Mouse (Mus musculus) cerebellum, postnatal 36 days (tissue): ENCODE measurements around the gene Daam1.
A peak's percentile ranks its signal among the peaks of the same experiment; 100 is the strongest.

Source experiments
- DNase-seq, 2 experiments: peaks; one replicate each; pipeline ENCODE4 v3.0.0; 2021 to 2022; ENCODE audit warnings: mixed read lengths in 2 of 2

Daam1 gene

DNA sequence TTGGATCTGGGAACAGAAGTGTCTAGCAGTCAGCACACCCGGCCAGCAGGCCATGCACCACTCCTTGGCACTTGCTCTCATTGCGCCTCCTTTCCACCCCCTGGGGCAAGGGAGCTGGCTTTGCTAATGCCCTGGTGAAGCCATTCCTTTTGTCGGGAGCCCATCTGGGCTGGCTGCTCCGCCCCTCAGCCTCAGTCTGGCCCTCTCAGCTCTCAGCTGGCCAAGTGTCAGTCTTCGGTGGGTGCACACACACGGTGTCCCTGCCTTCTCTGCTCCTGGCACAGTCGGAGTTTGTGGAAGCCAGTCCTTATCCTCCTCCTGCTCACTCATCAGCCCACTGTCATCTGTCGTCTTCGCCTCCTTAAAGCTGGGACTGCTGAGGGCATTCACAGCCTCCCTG lies 142.7 kb downstream of the Daam1 start:
- DNase-seq = peak; percentile 15 to 20

DNA sequence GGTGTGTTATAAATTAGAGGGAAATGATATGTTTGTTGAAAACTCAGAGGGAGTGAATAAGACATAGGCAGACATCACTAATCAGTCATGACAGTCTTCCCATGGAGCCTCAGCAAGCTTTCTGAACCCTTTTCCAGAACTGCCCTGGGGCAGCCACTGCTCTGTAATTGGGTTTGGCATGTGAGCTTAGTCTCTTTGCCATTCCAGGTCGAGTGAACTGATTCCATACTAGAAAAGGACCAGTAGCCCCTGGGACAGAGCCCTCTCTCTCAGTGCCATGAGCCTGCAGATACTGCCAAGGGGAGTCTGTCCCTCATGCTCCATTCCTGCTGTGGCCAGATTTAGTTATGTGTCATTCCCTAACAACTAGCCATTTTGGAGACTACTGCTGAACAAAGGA lies 144.7 kb downstream of the Daam1 start:
- no peak for DNase-seq

DNA sequence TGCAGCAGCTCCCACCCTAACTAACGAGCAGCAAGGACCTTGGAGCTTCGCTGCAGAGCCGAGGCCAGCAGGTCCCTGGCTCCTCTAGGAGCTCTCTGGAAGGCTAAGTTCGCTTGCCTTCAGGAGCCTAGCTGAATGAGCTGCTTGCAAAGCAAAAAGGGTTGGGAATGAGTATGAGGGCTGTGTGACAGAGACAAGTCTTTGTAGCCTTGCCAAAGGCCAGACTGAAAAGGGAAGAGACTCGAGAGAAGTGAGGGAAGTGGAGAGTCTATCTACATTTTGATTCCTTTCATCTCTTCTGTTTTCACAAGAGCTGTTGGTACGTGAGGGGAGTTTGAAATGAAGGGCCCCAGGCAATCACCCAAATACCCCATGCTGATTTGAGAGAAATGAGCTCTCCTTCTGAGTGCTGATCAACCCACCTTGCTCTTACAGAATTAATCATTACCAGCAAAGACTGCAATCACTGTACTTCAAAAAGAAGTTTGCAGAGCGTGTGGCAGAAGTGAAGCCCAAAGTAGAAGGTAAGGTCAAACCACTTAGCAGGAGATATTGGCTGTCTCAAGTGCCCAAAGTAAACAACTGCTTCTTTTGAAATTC lies 145.6 kb downstream of the Daam1 start:
- DNase-seq = no peak

DNA sequence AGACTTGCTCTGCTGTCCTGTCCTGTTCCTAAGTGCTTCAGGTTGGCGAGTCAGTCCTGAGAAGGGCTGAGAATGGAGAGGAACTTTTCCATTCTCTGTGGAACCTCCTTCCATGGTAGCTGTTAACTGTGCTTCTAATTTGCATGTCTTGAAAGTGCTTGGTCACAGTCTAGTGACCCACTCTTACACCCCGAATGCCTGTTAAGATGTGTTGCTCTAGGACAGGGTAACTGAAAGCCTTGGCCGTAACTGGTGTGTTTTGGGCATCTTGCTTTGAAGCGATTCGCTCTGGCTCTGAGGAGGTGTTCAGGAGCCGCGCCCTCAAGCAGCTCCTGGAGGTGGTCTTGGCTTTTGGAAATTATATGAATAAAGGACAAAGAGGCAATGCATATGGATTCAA lies 146.5 kb downstream of the Daam1 start:
- DNase-seq = no peak

DNA sequence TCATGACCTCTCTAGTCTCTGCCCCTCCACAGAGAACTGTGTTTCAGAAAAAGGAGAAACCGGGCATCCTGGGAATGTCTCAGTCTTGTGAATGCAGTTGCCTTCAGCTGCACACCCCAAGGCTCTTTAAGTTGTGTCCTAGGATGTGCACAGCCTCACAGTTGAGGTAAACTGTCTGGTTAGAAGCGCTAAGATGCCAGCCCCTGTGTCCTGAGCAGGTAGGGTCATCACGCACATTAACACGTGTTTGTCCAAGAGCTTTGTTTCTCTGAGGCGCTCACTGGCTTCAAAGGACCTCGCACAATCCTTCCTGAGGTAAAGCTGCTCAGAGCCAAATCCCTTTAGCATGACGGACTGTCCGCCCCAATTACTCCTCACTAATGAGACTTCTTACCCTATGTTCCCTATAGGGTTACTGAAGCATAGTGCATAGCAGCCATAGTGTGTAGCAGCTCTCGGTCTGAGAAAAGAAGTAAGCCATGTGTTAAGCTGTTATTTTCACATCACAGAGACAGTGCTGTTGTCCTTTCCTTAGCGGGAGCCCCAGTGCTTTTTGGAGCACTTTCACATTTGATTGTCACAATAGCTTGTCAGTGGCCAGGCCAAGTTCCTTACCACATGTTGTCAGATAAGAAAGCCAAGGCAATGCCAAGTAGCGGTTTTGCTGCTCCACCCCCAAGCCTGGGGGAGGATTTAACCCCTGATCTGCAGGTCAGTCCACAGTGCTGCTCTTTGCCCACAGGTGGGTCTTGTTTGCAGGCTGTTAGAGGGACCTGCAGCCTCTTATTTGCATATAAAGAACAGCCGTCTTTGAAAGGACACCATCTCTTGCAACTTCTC lies 147.9 kb downstream of the Daam1 start:
- DNase-seq = no peak

DNA sequence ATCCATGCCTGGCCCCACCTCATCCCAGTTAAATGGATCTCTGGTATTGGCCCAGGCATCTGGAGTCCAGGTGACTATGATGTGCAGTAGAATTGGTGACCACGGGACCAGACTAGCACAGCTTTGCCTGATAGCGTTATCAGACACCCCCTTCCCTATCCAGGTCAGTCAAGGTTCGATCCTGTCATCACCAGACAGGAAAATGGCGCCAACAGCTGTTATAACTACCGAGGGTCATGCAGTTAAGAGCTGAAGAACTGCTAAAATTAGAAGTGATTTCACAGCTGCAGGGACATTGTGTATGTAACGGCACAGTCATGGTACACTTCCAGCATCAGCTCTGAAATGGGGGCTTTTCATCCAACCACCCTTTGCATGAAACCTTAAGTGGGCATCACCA lies 149.3 kb downstream of the Daam1 start:
- DNase-seq = no peak

DNA sequence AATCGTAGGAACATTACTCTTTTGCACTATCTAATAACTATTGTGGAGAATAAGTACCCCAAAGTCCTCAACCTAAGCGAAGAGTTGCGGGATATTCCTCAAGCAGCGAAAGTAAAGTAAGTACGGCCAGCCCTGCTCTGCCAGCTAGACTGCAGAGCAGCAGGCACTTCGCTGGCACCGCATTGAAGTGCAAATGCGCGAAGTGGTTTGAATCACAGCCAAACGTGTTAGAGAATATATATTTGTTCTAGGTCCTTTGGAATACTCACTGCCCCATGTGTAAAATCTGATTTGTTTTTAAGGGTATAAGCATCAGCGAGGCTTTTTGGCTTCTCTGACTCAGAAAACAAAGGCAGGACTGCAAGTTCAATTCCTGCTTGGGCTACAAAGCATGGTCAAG lies 149.9 kb downstream of the Daam1 start:
- DNase-seq = no peak

DNA sequence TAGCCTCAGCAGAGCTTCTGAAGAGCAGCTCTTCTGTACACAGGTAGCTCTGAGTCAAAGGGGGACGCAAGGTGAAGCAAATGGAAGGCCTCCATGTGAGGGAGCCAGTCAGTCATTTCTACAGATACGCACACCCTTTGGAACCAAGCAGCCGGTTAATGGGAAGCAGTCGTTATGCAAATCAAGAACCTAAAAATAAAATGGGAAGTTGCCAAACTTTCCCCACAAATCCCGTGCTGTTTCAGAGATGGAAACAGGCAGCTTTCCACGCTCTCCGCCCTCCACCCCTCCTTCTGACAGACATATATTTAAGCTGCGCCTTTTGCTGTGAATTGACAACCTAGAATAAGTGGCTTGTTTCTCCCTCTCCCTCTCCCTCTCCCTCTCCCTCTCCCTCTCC lies 150.4 kb downstream of the Daam1 start:
- no peak for DNase-seq

DNA sequence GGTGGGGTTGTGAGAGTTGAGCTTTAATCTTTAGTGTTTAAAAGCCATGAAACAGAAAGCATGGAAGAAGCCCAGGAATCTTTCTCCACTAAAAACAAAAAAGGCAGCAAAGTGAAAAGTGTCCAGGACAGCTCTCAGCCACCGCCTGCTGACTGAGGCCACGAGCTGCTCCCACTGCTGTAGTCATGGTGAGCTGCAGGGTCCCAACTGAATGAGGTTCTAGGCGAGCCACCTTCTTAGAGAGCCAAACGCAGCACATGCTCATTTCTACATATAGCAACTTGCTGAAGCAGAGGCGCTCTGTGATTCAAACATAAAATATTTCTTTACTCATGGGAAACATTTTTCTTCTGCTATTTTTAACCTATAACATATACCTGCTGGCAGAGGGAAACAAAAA lies 150.9 kb downstream of the Daam1 start:
- DNase-seq = no peak

DNA sequence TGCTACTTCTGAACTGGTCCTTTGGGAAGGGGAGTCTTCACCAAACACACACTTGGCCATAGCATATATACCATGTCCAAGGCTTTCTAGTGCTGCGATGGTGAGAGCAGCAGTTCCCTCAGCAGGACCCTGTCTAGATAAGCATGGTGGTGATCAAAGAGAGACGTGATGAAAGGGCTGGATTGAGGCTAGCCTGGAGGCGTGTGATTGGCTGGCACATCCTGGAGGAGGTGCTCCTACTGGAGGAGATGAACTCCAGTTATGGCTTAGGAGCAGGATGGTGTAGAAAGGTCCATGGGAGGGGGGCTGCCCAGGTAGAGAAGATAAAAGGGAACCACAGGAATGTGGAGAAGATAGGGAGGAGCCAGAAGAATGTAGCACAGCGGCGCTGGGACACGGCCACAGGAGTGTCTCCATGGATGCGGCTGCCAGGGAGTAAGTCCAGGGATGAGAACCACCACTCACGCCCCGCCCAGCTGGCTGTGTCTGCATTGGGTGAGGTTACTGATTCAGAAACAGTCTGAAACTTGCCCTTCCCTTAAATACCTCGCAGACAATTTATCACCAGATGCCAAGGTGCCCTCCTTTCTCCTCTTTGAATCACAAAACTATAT lies 152.3 kb downstream of the Daam1 start:
- no peak for DNase-seq

DNA sequence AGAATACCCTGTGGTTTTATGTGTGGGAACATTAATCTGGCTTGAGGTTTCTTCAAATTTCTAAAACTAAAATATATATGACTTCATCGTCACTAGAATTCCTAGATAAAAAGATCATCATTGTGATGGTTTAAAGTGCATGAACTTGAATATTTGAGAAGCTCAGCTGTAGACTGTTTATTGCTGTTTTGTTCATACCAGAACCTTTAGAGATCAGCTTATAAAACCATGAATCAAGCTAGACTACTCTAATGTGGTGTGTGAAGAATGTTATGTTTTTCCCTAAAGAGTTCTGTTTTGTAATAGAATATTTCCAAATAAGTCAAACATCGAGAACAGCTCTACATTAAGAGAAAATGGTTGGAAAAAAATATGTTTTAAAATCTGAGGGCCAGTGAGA lies 156.3 kb downstream of the Daam1 start:
- DNase-seq = no peak

DNA sequence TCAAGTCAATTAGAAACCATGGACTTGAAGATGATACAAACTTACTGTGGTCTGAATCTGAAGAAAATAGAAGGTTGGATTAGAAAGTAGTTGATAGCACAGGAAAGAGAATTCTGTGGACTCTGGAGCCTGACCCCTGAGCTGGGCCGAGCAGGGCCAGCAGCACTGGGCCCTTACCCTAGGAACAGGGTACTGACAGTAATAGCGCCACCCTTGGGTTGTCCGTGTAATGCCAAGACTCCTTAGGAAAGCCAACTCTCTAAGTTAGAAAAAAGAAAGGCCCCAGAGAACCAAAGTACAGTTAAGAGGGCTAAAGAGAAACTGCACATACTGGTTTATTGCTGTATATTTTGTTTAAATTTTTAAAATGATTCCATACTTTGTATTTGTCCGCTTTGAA lies 157.0 kb downstream of the Daam1 start:
- no peak for DNase-seq

DNA sequence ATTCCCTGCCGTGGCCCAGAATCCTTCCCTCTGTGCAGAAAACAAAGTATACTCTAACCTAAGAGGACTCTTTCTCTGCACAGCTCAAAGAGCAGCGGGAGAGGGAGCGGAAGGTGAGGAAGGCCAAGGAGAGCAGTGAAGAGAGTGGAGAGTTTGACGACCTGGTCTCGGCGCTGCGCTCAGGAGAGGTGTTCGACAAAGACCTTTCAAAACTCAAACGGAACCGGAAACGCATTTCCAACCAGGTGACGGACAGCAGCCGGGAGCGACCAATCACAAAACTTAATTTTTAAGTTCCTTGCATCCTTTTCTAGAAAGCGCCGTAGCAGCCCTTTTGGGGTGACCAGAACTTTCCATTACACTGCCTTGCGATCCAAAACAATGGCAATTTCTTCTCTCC lies 158.7 kb downstream of the Daam1 start:
- DNase-seq = no peak

DNA sequence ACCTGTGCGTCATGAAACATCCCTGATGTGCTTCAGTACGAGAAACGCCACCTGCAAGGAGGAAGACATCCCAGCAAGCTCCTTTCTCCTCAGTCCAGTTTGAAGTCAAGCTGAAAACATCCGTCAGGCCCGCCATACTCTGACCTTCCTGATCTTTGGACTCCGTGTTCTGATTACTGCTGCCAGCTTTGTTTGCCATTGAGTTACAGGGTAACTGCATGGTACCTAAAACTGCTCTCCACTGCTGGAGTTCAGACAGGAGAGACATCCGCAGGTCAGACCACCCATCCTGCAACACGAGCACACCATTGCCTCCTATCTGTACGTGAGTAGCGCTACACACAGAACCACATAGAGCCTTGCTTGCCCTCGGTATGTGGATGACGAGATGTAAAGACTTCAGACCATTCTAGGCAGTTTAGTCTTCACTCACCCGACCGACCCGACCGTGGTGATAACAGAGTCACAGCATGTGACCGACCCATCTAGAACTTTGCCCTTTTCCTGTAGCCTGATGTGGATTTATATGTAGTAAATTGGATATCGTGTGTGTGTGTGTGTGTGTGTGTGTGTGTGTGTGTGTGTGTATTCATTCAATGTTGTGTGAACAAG lies 161.8 kb downstream of the Daam1 start:
- no peak for DNase-seq

DNA sequence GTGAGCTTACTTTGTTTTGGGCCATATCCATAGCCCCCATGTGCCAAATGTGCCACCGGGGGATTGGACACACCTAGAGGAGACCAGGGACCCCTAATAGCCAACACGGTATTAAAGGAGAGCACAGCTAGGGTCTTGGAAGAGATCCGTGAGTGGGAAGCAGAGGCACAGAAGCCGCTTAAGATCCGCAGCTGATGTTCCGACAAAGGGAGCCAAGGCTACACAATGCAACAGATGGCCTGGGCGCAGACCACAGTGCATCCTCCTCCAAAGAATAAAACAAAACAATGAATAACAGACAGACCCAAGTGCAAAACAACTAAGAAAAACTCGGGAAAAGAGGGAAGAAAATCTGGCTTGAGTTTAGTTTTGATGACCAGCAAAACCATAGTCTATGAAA lies 165.0 kb downstream of the Daam1 start:
- no peak for DNase-seq

DNA sequence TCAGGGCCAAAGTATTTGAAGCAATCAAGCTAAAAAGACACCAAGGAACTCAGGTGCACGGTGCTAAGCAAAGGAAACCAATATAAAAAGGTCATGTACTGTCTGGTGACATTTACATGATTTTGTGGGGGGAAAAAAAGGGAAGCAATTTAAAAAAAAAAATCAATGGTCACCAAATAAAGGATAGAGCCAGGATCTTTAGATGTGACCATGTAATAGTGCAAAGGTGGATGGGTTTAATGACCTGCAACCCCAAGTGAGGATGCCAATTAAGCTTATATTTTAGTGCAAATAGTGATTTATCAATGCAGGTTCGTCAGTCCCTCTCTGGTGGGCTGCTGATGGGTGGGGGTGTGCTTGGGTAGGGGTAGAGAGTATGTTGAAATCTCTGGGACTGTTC lies 166.0 kb downstream of the Daam1 start:
- no peak for DNase-seq

DNA sequence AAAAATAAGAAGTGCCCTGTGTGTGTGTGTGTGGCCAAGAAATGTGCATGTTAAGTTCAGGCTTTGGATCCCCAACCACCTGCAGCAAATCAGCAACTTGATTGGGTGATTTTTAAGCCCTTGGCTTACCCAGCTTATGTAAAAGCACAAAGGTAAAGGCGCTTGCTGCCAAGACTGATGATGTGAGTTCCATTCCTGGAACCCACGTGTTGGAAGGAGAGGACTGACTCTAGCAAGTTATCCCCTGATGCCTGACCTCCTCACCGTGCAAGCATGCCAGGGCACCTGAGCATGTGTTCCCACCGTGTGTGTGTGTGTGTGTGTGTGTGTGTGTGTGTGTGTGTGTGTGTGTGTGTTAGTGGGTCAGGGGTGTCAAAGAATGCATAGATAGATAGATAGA lies 166.5 kb downstream of the Daam1 start:
- DNase-seq = no peak

DNA sequence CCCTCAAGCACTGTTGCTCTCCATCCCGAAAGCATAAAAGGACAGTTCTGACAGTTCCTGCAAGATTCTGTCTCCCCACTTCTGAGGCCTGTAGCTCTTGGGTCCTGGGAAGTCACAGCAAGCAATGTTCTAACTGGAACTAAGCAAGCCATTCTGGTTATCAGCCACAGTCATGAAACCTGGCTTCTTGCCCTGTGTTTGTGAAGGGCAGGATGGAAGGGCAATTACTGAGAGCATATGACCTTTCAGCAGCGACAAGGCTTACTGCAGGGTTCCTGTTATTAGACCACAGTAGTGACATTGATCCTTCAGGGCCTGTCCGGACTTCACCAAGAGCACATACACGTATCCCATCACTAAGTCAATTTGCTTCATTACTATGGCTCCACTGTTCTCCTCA lies 167.8 kb downstream of the Daam1 start:
- DNase-seq = no peak

DNA sequence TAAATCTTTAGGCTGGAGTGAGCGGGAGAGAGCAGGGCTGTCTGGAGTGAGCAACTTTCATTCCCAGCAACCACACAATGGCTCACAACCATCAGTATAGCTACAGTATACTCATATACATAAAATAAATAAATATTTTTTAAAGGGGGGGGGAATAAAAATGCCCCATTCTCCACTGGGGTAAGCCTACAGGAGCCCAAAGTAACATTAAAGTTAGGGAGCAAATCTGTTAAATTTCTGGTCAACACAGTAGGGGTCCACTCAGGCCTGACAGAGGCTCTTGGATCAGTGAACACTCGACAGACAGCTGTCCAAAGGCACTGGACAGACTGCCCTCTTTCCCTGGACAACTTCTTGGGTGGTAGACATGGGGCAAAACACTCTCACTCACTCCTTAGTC lies 168.8 kb downstream of the Daam1 start:
- no peak for DNase-seq

DNA sequence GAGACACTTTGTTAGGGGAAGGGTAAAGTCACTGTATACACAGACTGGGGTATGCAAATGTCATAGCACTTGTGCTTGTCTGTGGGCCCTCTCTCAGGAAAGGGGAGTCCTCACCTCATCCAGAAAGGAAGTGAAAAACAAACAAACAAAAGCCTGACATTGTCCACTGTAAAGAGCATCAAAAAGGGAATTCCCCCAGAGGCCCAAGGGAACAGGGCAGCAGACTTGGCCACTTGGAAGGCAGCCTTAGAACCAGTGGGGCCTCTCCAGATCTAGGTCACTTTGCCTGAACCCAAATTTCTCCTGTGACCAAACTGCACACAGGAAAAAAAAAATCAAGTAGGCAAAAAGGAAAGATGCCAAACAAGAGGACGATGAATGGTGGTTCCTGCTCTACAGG lies 170.9 kb downstream of the Daam1 start:
- DNase-seq = peak; percentile 39 to 43

DNA sequence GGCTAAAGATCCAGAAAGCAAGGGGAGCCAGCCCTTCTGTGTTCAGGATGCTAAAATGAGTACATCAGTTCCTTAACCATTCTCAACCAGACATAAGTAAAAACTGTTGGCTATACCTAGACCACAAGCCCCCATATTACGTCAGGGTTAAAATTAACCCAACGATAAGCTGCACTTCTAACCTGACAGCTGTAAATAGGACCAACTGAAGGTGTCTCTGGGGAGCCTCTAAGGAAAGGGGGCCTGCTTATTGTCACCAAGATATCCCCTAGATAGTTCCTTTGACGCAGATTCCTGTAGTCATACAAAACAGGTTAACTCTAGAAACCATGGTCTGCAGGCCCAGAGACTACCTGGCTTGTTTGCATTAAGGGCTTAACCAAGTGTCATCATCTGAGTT lies 174.4 kb downstream of the Daam1 start:
- DNase-seq = no peak

DNA sequence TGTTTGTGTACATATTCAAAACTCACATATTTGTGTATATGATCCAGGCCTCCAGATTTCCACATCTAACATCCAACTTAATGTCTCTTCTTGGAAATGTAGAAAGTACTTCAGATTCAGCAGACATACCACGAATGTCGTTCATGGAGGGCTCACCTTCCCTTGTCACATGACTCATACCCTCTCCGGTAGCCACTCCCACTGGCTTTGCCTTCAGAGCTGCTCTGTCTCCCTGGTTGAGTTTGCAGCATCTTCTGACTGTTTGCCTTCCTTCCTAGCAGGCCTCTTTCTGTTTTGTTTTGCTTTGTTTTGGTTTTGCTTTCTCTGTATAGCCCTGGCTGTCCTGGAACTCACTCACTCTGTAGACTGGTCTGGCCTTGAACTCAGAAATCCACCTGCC lies 176.8 kb downstream of the Daam1 start:
- DNase-seq = no peak

DNA sequence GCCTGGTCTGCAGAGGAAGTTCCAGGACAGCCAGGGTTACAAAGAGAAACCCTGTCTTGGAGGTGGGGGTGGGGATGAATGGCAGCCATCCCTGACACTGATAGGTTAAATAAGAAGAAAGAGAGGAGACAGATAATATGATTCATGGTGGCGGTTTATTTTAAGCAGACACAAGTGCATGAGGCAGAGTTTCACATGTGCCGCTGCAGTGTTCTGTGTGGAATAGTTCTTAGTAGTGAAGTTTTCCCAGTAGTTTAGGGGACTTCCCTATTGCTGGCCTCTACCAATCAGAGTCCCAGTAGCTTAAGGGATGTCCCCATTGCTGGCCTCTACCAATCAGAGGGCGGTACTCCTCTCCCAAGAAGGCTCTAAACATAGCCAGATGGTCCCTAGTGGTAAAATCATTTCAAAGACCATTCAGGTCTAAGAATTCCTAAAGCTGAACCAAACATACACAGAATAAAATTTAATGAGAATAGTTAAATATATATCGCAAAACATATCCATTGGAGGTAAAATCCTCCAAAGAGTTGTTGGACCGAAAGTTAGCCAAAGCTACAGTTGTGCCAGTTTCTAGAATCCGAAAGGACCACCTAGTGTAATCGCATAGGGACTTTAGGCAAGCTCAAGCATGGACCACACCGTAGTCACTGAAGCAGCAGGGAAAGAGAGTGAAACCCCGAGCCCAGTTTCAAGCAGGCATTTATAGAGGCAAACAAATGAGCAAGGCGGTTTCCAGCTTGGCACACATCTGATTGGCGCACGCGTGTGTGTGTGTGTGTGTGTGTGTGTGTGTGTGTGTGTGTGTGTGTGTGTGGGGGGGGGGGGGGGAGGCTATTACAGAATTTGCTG lies 178.4 kb downstream of the Daam1 start:
- no peak for DNase-seq
